Mouse (Mus musculus): ENCODE measurements around the gene Sec1. TPM values are rescaled to one million over a fixed set of nuclear protein-coding genes. Genes with fewer than 3 reads are reported as not detected.
A peak's percentile ranks its signal among the peaks of the same experiment; 100 is the strongest.

Gene Sec1
- polyA plus RNA-seq, 1 experiment from 2014 or later: 0.04 TPM

DNA sequence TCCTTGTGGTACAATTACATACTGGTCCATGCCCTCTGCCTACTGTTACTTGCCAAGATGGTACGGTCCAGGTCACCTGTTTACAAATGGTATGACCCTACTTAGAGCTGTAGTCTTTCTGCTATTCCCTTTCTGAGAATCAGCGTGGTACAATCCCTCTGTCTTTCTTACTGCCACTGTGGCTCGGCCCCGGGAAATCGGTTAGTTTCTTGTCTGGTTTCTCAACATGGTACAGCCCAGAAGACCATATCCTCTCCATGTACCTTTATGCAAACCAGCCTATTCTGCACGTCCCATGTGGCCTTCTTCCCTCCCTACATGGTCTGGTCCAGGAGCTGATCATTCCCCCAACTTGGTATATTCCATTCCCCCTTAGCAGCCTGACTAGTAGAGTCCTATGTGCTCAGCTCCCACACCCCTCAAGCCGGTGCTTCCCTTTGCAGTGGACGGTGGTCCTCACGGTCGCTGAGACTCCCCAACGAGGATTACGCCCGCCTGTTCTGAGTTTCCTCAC lies 9.9 kb upstream of the Sec1 start:
- peaks cover 60% of the 10 kb centered on the region for H3K4me1 ChIP-seq (ENCODE audit: insufficient read depth)

DNA sequence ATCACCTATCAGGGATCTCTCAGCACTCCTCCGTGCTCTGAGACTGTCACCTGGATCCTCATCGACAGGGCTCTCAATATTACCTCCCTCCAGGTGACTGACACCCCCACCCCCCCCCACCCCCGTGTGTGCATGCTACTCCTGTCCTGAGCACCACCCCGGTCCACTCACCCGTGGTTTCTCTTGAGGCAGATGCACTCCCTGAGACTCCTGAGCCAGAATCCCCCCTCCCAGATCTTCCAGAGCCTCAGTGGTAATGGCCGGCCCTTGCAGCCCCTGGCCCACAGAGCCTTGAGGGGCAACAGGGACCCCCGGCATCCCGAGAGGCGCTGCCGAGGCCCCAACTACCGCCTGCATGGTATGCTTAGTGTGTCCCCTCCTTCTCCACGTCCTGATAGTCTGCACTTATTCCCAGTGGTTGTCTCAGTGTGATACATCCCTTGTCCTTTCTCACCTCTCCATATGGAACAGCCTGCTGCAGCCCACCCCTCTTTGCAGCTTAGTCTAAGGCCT lies 9.4 kb upstream of the Sec1 start:
- TF ChIP-seq CTCF (IDR thresholded peaks at IDR 0.05; ENCODE audit: low read depth) (no peak), EP300 (IDR thresholded peaks at IDR 0.05; ENCODE audit: low read depth) (no peak)
- no peaks in the 10 kb centered on the region for H3K9me3 ChIP-seq (ENCODE audit: low read length)
- peaks cover 27% of the 10 kb centered on the region for H3K27me3 ChIP-seq (ENCODE audit: insufficient read depth, low read length)
- H3K4me1 ChIP-seq (ENCODE audit: insufficient read depth): peaks cover 56% of the 10 kb centered on the region
- no peak for ATAC-seq
- no peak overlapping the region for H3K4me3 ChIP-seq (ENCODE audit: low read depth, low read length)
- peak overlapping the region; percentile 77; the same call in 1 of the 2 replicates for H3K27ac ChIP-seq (ENCODE audit: low read depth)
- no peak for DNase-seq
- WGBS (ENCODE audit: insufficient replicate concordance): 37% methylated on average over 12 of the region's 12 CpGs
- no peaks in the 10 kb centered on the region for H3K36me3 ChIP-seq (replicated peaks; ENCODE audit: insufficient read depth, low read length)
- H3K4me2 ChIP-seq (ENCODE audit: low read depth, low read length): peak overlapping the region; percentile 99
- no peak overlapping the region for H3K9ac ChIP-seq (replicated peaks)

More for the DNA sequence above, 9.9 kb upstream of the Sec1 start:
- Histone ChIP-seq H3K9me3 (ENCODE audit: low read length) (no peaks in the 10 kb centered on the region), H3K27me3 (ENCODE audit: insufficient read depth, low read length) (peaks cover 22% of the 10 kb centered on the region), H3K27ac (ENCODE audit: low read depth) (peak overlapping the region; percentile 77), H3K36me3 (replicated peaks; ENCODE audit: insufficient read depth, low read length) (no peaks in the 10 kb centered on the region), H3K9ac (replicated peaks) (0 out of 2 replicates have a peak overlapping the region, but pooled peaks have one; percentile 50), H3K4me3 (ENCODE audit: low read depth, low read length) (peak overlapping the region; percentile 32), H3K4me2 (ENCODE audit: low read depth, low read length) (peak overlapping the region; percentile 99)
- peak; percentile 71 for ATAC-seq
- peak; percentile 61 for DNase-seq
- 1% methylated on average over 13 of the region's 13 CpGs for WGBS (ENCODE audit: insufficient replicate concordance)
- TF ChIP-seq EP300 (IDR thresholded peaks at IDR 0.05; ENCODE audit: low read depth) (no peak), CTCF (IDR thresholded peaks at IDR 0.05; ENCODE audit: low read depth) (no peak)

DNA sequence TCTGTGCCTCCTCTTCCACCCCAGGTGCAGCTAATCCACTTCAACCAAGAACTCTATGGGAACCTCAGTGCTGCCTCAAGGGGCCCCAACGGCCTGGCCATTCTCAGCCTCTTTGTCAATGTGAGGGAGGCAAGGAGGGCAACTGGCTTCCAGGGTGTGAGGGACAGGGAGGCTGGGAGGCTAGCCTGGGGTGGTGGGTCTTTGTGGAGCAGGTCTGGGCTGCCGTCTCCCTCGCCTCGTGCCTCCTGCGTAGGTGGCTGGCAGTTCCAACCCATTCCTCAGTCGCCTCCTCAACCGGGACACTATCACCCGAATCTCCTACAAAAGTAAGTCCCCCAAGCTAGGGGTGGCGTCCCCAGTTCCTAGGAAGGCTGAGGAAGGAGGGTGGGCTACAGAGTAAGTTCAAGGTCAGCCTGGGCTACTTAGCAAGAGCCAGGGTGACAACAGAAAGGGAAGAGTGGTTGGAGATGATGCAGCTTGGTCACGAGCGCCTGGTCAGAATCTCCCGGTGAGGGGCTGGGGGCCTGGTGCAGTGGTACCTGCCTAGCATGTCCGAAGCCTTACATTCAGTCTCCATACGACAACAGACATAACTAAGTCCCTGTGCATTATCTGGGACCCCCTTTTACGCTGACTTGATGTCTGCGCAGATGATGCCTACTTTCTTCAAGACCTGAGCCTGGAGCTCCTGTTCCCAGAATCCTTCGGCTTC lies 8.8 kb upstream of the Sec1 start:
- H3K27ac ChIP-seq (ENCODE audit: low read depth): no peak overlapping the region
- no peak overlapping the region for H3K9ac ChIP-seq (replicated peaks)
- no peaks in the 10 kb centered on the region for H3K36me3 ChIP-seq (replicated peaks; ENCODE audit: insufficient read depth, low read length)
- H3K9me3 ChIP-seq (ENCODE audit: low read length): no peaks in the 10 kb centered on the region
- peaks cover 31% of the 10 kb centered on the region for H3K27me3 ChIP-seq (ENCODE audit: insufficient read depth, low read length)
- DNase-seq (no peak), ATAC-seq (no peak)
- no peak overlapping the region for H3K4me2 ChIP-seq (ENCODE audit: low read depth, low read length)
- H3K4me1 ChIP-seq (ENCODE audit: insufficient read depth): peaks cover 50% of the 10 kb centered on the region
- 87% methylated on average over 17 of the region's 17 CpGs for WGBS (ENCODE audit: insufficient replicate concordance)
- H3K4me3 ChIP-seq (ENCODE audit: low read depth, low read length): no peak overlapping the region
- TF ChIP-seq EP300 (IDR thresholded peaks at IDR 0.05; ENCODE audit: low read depth) (no peak), CTCF (IDR thresholded peaks at IDR 0.05; ENCODE audit: low read depth) (no peak)

DNA sequence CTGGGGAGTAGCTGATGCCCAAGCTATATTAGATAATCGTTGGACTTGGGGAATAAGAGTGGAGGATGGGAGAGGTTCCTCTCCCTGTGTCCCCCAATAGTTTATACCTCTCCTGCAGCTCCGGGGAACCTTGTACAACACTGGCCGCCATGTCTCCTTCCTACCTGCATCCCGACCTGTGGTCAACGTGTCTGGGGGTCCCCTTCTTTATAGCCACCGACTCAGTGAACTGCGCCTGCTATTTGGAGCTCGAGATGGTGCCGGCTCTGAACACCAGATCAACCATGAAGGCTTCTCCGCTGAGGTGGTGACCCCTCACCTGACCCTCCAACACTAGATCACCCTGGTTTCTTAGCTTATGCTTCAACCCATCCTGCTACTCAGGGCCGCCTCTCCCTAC lies 8.1 kb upstream of the Sec1 start:
- no peak for ATAC-seq
- H3K4me2 ChIP-seq (ENCODE audit: low read depth, low read length): no peak overlapping the region
- H3K27ac ChIP-seq (ENCODE audit: low read depth): no peak overlapping the region
- no peak overlapping the region for H3K4me3 ChIP-seq (ENCODE audit: low read depth, low read length)
- H3K9me3 ChIP-seq (ENCODE audit: low read length): no peaks in the 10 kb centered on the region
- no peaks in the 10 kb centered on the region for H3K36me3 ChIP-seq (replicated peaks; ENCODE audit: insufficient read depth, low read length)
- no peak for TF ChIP-seq EP300 (IDR thresholded peaks at IDR 0.05; ENCODE audit: low read depth)
- no peak for TF ChIP-seq CTCF (IDR thresholded peaks at IDR 0.05; ENCODE audit: low read depth)
- no peak overlapping the region for H3K9ac ChIP-seq (replicated peaks)
- WGBS (ENCODE audit: insufficient replicate concordance): 85% methylated on average over 11 of the region's 11 CpGs
- H3K4me1 ChIP-seq (ENCODE audit: insufficient read depth): peaks cover 46% of the 10 kb centered on the region
- no peak for DNase-seq
- H3K27me3 ChIP-seq (ENCODE audit: insufficient read depth, low read length): peaks cover 31% of the 10 kb centered on the region

DNA sequence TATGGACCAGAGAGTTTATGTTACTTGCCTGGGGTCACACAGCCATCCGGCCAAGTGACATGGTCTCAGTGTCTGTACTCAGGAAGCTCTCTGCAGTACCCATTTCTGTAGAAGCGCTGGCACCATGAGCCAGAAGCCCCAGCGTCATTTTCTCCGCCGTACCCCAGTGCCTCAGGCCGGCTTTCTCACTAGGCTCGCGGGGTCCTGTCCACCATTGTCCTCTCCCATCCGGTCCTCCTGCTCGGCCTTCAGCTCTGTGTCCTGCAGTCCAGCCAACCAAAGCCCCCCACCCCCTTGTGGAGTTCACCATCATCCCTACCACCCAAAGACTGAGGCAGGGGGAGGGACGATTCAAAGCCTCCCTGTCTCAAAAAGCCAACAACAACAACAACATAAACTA lies 7.4 kb upstream of the Sec1 start:
- Histone ChIP-seq H3K4me1 (ENCODE audit: insufficient read depth) (peaks cover 39% of the 10 kb centered on the region), H3K4me2 (ENCODE audit: low read depth, low read length) (no peak overlapping the region), H3K9ac (replicated peaks) (no peak overlapping the region), H3K27ac (ENCODE audit: low read depth) (no peak overlapping the region), H3K4me3 (ENCODE audit: low read depth, low read length) (no peak overlapping the region), H3K27me3 (ENCODE audit: insufficient read depth, low read length) (peaks cover 31% of the 10 kb centered on the region), H3K36me3 (replicated peaks; ENCODE audit: insufficient read depth, low read length) (no peaks in the 10 kb centered on the region), H3K9me3 (ENCODE audit: low read length) (no peaks in the 10 kb centered on the region)
- no peak for TF ChIP-seq EP300 (IDR thresholded peaks at IDR 0.05; ENCODE audit: low read depth)
- TF ChIP-seq CTCF (IDR thresholded peaks at IDR 0.05; ENCODE audit: low read depth): no peak
- ATAC-seq: no peak
- DNase-seq: no peak
- WGBS (ENCODE audit: insufficient replicate concordance): 74% methylated on average over 11 of the region's 11 CpGs

- WGBS (ENCODE audit: insufficient replicate concordance): 46% methylated on average over 11 of the region's 11 CpGs
- Histone ChIP-seq H3K4me1 (ENCODE audit: insufficient read depth) (peaks cover 34% of the 10 kb centered on the region), H3K9ac (replicated peaks) (no peak overlapping the region), H3K4me3 (ENCODE audit: low read depth, low read length) (no peak overlapping the region), H3K4me2 (ENCODE audit: low read depth, low read length) (no peak overlapping the region), H3K27ac (ENCODE audit: low read depth) (no peak overlapping the region), H3K9me3 (ENCODE audit: low read length) (no peaks in the 10 kb centered on the region), H3K27me3 (ENCODE audit: insufficient read depth, low read length) (peaks cover 31% of the 10 kb centered on the region), H3K36me3 (replicated peaks; ENCODE audit: insufficient read depth, low read length) (no peaks in the 10 kb centered on the region)
- TF ChIP-seq CTCF (IDR thresholded peaks at IDR 0.05; ENCODE audit: low read depth) (no peak), EP300 (IDR thresholded peaks at IDR 0.05; ENCODE audit: low read depth) (no peak)
- ATAC-seq: no peak
- DNase-seq: no peak
Measured at GRCm38 (mm10) chr7:45701072-45701471, 6.9 kb upstream of the Sec1 start.
